Mouse (Mus musculus): ENCODE measurements around the gene Kif12.

GRCm38 (mm10) chr4:63158961-63159592, 12.9 kb downstream of the Kif12 start:
- TF ChIP-seq POLR2A (IDR thresholded peaks at IDR 0.05; ENCODE audit: borderline replicate concordance, control insufficient read depth, low read depth, low read length) (no peak), CTCF (IDR thresholded peaks at IDR 0.05; ENCODE audit: control insufficient read depth, insufficient read depth, low read length) (peak; percentile 87)
